Mouse (Mus musculus) heart, postnatal 0 days (tissue): ENCODE results near the gene Adgrg1. TPM values are rescaled to one million over a fixed set of nuclear protein-coding genes. Genes with fewer than 3 reads are reported as not detected.

ENCODE experiments used
- ATAC-seq: fragments of 200-750 bp; cut with Nextera tagmentation; 2 replicates; pipeline ENCODE4 v1.8.0; 2017; ENCODE audit warnings: low read depth, moderate number of reproducible peaks, moderate library complexity; ENCODE audit not compliant: insufficient read depth
- DNase-seq: peaks from one replicate; pipeline ENCODE4 v3.0.0-alpha.2; 2016; ENCODE audit warnings: low spot score
- H3K27ac ChIP-seq: fragments of 300-500 bp; sonication (generic); 2 replicates; pipeline ENCODE4 v1.5.1; 2014; ENCODE audit warnings: low read depth, mild to moderate bottlenecking
- H3K27me3 ChIP-seq: fragments of 300-500 bp; sonication (generic); 2 replicates; pipeline ENCODE4 v1.6.1; 2014; ENCODE audit warnings: low read length, mixed read lengths; ENCODE audit not compliant: control insufficient read depth, insufficient read depth
- H3K36me3 ChIP-seq: fragments of 300-500 bp; sonication (generic); replicated peaks from 2 replicates; pipeline ENCODE4 v1.6.1; 2014; ENCODE audit warnings: low read length, mixed read lengths; ENCODE audit not compliant: control insufficient read depth, insufficient read depth
- H3K4me1 ChIP-seq: fragments of 300-500 bp; sonication (generic); 2 replicates; pipeline ENCODE4 v1.6.1; 2014; ENCODE audit warnings: antibody characterized with exemption; ENCODE audit not compliant: control insufficient read depth, insufficient read depth
- H3K4me2 ChIP-seq: fragments of 300-500 bp; sonication (generic); 2 replicates; pipeline ENCODE4 v1.6.1; 2014; ENCODE audit warnings: low read depth, mild to moderate bottlenecking, low read length, moderate library complexity
- H3K4me3 ChIP-seq: fragments of 300-500 bp; sonication (generic); 2 replicates; pipeline ENCODE4 v1.5.1; 2014; ENCODE audit warnings: low read depth, low read length
- H3K9ac ChIP-seq: fragments of 300-500 bp; sonication (generic); replicated peaks from 2 replicates; pipeline ENCODE4 v1.6.1; 2014; ENCODE audit warnings: low read depth, low read length, mixed read lengths
- H3K9me3 ChIP-seq: fragments of 300-500 bp; sonication (generic); replicated peaks from 2 replicates; pipeline ENCODE4 v1.6.1; 2016; ENCODE audit warnings: low read length; ENCODE audit not compliant: control insufficient read depth
- CTCF ChIP-seq: IDR thresholded peaks from 2 replicates; pipeline ENCODE4 v1.5.1; 2016; ENCODE audit warnings: antibody characterized with exemption, control low read depth, low read depth
- EP300 ChIP-seq: IDR thresholded peaks from 2 replicates; pipeline ENCODE4 v1.6.1; 2016; ENCODE audit warnings: antibody characterized with exemption, low read depth
- WGBS: fragments of 180-500 bp; shearing (Covaris S2); extraction: QIAGEN DNeasy Blood & Tissue Kit; methylation state at CpG from one replicate; pipeline ENCODE4 v1.1.7; 2014; 5-methylcytosine and 5-hydroxymethylcytosine counted together
- polyA plus RNA-seq: library from polyadenylated mRNA; unstranded; fragments of >200 nt; fragmentation: Nextera tagmentation; extraction: Ambion mirVana; gene quantifications from 2 replicates; pipeline ENCODE4 v1.2.1, GENCODE M21; 2015
- total RNA-seq: library from RNA; depleted of rRNA; stranded (reverse); fragments of >200 nt; gene quantifications from 2 replicates; pipeline ENCODE4 v1.2.3, GENCODE M21; 2014; ENCODE audit warnings: low replicate concordance

Adgrg1 gene
- total and polyA plus RNA-seq, 2 experiments from 2014 or later: 6.6 to 19.2 TPM

DNA sequence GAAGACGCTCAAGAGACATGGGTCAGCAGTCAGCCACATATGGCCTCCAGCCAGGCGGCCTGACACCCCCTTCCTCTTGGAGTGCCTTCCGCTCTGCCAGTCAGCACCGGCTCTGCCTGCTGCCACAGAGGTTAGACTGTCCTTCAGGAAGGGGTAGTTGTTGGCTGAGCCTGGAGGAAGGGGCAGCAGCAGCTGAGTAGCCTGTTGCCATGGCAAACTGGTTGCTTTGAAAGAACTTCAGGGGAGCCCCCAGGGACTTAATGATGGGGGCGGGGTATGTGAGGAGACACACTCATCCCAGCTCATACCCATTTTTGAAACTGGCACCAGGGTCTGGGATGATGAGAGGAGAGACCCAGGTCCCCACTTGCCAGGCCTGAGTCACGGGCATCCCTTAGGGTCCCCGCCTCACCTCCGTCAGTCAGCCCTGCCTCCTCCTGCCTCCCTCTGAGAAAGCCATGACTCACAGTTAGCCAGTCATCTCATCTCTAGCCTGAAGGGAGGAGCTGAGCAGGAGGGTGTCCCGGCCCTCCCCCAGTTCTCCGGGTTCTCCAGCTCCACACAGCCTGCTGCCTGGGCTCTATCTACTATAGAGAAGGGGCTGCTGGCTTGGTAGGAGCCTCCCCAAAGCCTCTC lies 9.4 kb downstream of the Adgrg1 start:
- Histone ChIP-seq H3K9me3 (no peaks in the 10 kb centered on the region), H3K27me3 (no peaks in the 10 kb centered on the region), H3K4me2 (peak overlapping the region; percentile 45), H3K4me3 (peak overlapping the region; percentile 21), H3K36me3 (no peaks in the 10 kb centered on the region), H3K27ac (peak overlapping the region; percentile 47), H3K9ac (peak overlapping the region; percentile 32), H3K4me1 (peaks cover 35% of the 10 kb centered on the region)
- WGBS: 16% methylated on average over 10 of the region's 10 CpGs
- peak; percentile 77 for ATAC-seq
- TF ChIP-seq CTCF (no peak), EP300 (no peak)
- DNase-seq: peak; percentile 65

DNA sequence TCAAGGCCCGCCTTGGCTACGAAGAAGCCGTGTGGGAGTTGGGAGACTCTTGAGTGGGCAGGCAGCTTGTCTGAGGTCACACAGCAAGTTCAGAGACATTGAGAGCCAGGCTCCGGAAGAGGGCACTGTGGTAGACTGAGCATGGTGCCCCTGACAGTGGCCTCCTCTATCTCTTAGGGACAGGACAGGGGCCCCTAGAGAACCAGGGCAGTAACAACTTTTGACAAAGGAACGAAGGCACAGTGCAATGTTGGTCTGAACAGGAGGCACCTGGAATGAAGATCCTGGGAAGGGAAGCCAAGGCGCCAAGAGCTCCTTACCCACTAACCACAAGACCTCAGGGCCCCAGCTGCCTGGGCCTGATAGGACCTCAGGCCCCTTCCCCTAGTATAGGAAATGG lies 10.5 kb downstream of the Adgrg1 start:
- Histone ChIP-seq H3K4me1 (peaks cover 35% of the 10 kb centered on the region), H3K4me2 (peak overlapping the region; percentile 45)
- no peak for TF ChIP-seq CTCF
- TF ChIP-seq EP300: no peak

DNA sequence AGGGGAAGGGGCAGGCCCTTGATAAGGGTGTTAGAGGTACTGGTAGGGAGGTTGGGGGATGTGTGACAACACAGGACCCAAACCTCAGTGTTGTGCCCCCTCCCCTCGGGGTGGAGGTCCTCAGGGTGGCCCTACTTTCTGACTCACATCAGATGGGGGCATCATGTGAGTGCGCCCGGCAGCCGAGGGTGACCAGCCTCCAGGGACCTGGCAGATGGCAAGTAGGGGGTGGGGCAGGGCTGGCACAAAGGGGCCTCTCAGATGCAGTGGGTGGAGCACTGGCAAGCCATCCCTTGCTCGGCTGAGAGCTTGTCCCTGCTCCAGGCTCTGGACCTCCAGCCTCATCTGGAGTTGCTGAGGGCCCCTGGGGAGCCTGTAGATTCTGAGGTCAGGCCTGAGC lies 12.1 kb downstream of the Adgrg1 start:
- H3K4me3 ChIP-seq: no peak overlapping the region
- TF ChIP-seq EP300: no peak
- no peak for TF ChIP-seq CTCF
- no peaks in the 10 kb centered on the region for H3K9me3 ChIP-seq
- no peaks in the 10 kb centered on the region for H3K27me3 ChIP-seq
- no peak for DNase-seq
- no peak overlapping the region for H3K27ac ChIP-seq
- H3K4me1 ChIP-seq: peaks cover 44% of the 10 kb centered on the region
- WGBS: 43% methylated on average over 5 of the region's 5 CpGs
- H3K4me2 ChIP-seq: peak overlapping the region; percentile 17
- no peak for ATAC-seq
- H3K9ac ChIP-seq: no peak overlapping the region
- H3K36me3 ChIP-seq: no peaks in the 10 kb centered on the region

More for the DNA sequence above, 10.5 kb downstream of the Adgrg1 start:
- Histone ChIP-seq H3K9ac (peak overlapping the region; percentile 32; the same call in 1 of the 2 replicates), H3K27ac (no peak overlapping the region), H3K27me3 (no peaks in the 10 kb centered on the region), H3K36me3 (no peaks in the 10 kb centered on the region), H3K4me3 (peak overlapping the region; percentile 21; the same call in 1 of the 2 replicates), H3K9me3 (no peaks in the 10 kb centered on the region)
- DNase-seq: no peak
- WGBS: 79% methylated on average over 6 of the region's 6 CpGs
- ATAC-seq: no peak

DNA sequence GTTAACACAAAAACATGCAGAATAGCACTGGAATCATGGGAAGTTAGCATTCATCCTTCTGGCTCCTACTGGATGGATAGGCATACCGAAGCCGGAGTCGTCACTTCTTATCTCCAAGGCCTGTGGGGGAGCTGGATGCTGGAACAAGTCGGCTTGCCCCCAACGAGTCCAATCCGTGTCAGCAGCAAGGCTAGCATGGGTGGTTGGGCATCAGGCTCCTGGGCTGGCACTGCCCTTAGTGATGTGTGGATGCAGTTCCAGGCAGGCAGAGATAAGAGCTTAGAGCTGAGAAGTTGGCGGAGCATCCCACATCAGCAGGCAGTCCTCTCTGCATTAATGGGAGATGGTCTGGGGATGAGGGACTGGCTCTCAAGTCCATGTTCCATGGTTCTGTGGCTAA lies 13.0 kb downstream of the Adgrg1 start:
- no peak for DNase-seq
- no peak overlapping the region for H3K27ac ChIP-seq
- no peak for ATAC-seq
- H3K36me3 ChIP-seq: no peaks in the 10 kb centered on the region
- no peak overlapping the region for H3K9ac ChIP-seq
- H3K4me3 ChIP-seq: no peak overlapping the region
- no peak for TF ChIP-seq CTCF
- no peak for TF ChIP-seq EP300
- H3K4me1 ChIP-seq: peaks cover 53% of the 10 kb centered on the region
- H3K9me3 ChIP-seq: no peaks in the 10 kb centered on the region
- H3K4me2 ChIP-seq: no peak overlapping the region
- 39% methylated on average over 7 of the region's 7 CpGs for WGBS
- H3K27me3 ChIP-seq: no peaks in the 10 kb centered on the region

DNA sequence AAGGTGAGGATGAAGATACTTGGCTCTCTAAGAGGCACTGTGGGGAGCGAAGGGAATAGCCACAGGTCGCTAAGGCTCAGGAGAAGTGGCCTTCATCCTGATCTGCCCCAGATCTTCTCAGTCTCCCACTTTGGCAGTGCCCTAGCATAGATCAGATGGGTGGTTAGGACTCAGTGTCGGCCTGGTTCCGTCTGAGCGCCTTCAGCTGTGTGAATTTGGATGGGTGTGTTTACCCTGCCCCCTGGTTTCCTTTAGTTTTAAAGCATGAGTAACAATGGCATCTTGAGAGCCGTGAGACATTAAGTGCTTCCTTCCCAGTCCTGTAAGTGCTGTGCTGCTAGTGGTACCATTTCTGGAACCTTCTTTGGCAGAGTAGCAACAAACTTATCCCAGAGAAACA lies 14.1 kb downstream of the Adgrg1 start:
- Histone ChIP-seq H3K4me3 (no peak overlapping the region), H3K9ac (no peak overlapping the region), H3K36me3 (no peaks in the 10 kb centered on the region), H3K4me2 (no peak overlapping the region), H3K27ac (no peak overlapping the region), H3K27me3 (no peaks in the 10 kb centered on the region), H3K4me1 (peaks cover 47% of the 10 kb centered on the region), H3K9me3 (no peaks in the 10 kb centered on the region)
- 77% methylated on average over 6 of the region's 6 CpGs for WGBS
- ATAC-seq: no peak
- DNase-seq: no peak
- TF ChIP-seq CTCF: no peak
- no peak for TF ChIP-seq EP300

DNA sequence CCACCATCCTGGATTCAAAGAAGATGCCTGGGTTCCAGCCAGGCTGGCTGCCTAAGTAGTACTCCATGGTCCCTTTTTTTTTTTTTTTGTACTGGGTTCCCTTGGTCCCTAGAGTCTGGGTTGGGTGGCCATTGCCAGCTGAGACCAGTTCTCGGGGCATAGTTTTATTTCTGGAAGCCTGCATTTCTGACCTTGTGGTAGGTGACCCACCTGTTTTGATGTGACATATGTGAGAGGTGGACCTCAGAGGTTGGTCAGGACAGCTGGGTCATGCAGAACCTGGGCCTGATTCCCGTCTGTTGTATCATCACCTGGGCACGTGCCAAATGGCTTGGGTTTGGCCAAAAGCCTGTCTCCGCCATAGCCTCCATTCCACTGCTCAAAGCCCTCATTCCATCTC lies 15.2 kb downstream of the Adgrg1 start:
- 81% methylated on average over 4 of the region's 4 CpGs for WGBS
- DNase-seq (no peak), ATAC-seq (no peak)
- Histone ChIP-seq H3K4me1 (peaks cover 48% of the 10 kb centered on the region), H3K36me3 (no peaks in the 10 kb centered on the region), H3K27me3 (no peaks in the 10 kb centered on the region), H3K4me3 (no peak overlapping the region), H3K9me3 (no peaks in the 10 kb centered on the region), H3K4me2 (no peak overlapping the region), H3K9ac (no peak overlapping the region), H3K27ac (no peak overlapping the region)
- TF ChIP-seq CTCF: no peak
- TF ChIP-seq EP300: no peak
